Mouse (Mus musculus) liver, embryonic 13.5 days (tissue): Measurements from ENCODE around the gene Olfr1310. TPM values are rescaled to one million over a fixed set of nuclear protein-coding genes. Genes with fewer than 3 reads are reported as not detected.
"Not testable (repeated sequence)": the region's sequence is repeated elsewhere in the genome, so short reads cannot be mapped to it uniquely, and the experiment has no call there.

Experiments
- ATAC-seq: fragments of 200-750 bp; cut with Nextera tagmentation; 2 replicates; pipeline ENCODE4 v1.8.0; 2017; ENCODE audit warnings: low read depth, mild to moderate bottlenecking, moderate number of reproducible peaks, moderate library complexity
- DNase-seq: peaks from one replicate; pipeline ENCODE4 v3.0.0; 2022
- H3K27ac ChIP-seq: fragments of 300-500 bp; sonication (generic); 2 replicates; pipeline ENCODE4 v1.5.1; 2015; ENCODE audit warnings: moderate library complexity, mild to moderate bottlenecking, inconsistent platforms
- H3K27me3 ChIP-seq: fragments of 300-500 bp; sonication (generic); 2 replicates; pipeline ENCODE4 v1.6.1; 2015; ENCODE audit warnings: mild to moderate bottlenecking, inconsistent platforms
- H3K36me3 ChIP-seq: fragments of 300-500 bp; sonication (generic); 2 replicates; pipeline ENCODE4 v1.6.1; 2015; ENCODE audit warnings: mild to moderate bottlenecking, inconsistent platforms
- H3K4me1 ChIP-seq: fragments of 300-500 bp; sonication (generic); replicated peaks from 2 replicates; pipeline ENCODE4 v1.6.1; 2015; ENCODE audit warnings: inconsistent platforms
- H3K4me2 ChIP-seq: fragments of 300-500 bp; sonication (generic); 2 replicates; pipeline ENCODE4 v1.6.1; 2015; ENCODE audit warnings: inconsistent platforms, mild to moderate bottlenecking, moderate library complexity
- H3K4me3 ChIP-seq: fragments of 300-500 bp; sonication (generic); replicated peaks from 2 replicates; pipeline ENCODE4 v1.5.1; 2015; ENCODE audit warnings: mild to moderate bottlenecking, inconsistent platforms
- H3K9ac ChIP-seq: fragments of 300-500 bp; sonication (generic); 2 replicates; pipeline ENCODE4 v1.6.1; 2015; ENCODE audit warnings: mild to moderate bottlenecking, inconsistent platforms
- H3K9me3 ChIP-seq: fragments of 300-500 bp; sonication (generic); replicated peaks from 2 replicates; pipeline ENCODE4 v1.6.1; 2016; ENCODE audit warnings: inconsistent platforms
- WGBS: fragments of 180-500 bp; shearing (Covaris S2); methylation state at CpG from one replicate; pipeline ENCODE4 v1.1.7; 2015; ENCODE audit not compliant: insufficient replicate concordance; 5-methylcytosine and 5-hydroxymethylcytosine counted together
- polyA plus RNA-seq: library from polyadenylated mRNA; unstranded; fragments of >200 nt; fragmentation: Nextera tagmentation; extraction: Ambion mirVana; gene quantifications from 2 replicates; pipeline ENCODE4 v1.2.1, GENCODE M21; 2015

Olfr1310 gene
- not detected in 2 replicates for polyA plus RNA-seq

DNA sequence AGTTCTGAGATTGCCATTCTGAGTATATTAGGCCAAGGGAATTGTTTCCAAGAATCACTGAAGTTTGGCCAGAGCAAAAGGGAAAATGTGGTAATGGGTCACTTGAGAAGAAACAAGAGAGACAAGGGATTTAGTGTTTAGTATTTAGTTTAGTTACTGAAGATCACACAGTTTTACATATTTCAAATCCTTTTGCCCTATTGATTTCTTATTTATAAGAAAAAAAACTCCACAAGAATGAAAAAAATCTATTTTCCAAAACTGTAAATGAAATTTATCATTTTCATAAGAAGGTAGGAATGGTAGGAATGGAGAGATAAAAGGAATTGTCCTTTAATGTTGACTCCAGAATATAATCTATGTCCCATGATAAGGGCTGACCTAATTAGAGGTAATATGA, at the start of gene Olfr1310:
Gene Olfr1310 (minus strand): TSS at position 101 of the 400 bp plus-strand sequence.
- Histone ChIP-seq H3K27ac (no peak within 1 kb of the TSS), H3K9me3 (no peaks in the 10 kb centered on the region), H3K4me3 (no peak within 1 kb of the TSS), H3K4me1 (no peaks in the 10 kb centered on the region), H3K36me3 (no peaks in the 10 kb centered on the region), H3K27me3 (no peaks in the 10 kb centered on the region), H3K9ac (no peak within 1 kb of the TSS), H3K4me2 (no peak within 1 kb of the TSS)
- ATAC-seq, result no peak
- no peak for DNase-seq

DNA sequence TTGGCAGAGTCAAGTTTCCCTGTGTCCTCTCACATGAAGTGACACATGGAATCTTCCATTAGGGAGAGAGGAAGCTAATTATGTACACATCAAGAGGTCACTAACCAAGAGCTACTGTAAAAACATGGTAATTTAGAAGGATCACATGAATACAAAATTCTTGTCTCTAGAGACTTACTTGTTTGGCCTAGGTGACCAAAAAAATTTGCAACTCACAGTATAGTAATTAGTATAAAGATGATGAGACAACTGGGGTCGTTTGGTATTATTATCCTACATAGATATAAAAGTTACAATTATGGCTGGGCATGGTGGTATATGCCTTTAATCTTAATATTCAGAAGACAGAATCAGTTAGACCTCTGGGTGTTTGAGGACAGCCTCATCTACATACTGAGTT, 37.6 kb upstream of the Olfr1310 start, which contains the start of gene Olfr1312:
Gene Olfr1312 (minus strand): TSS at position 101 of the 400 bp plus-strand sequence.
- no peak for DNase-seq
- no peak for ATAC-seq
- Histone ChIP-seq H3K27me3 (no peaks in the 10 kb centered on the region), H3K4me1 (no peaks in the 10 kb centered on the region), H3K9me3 (no peaks in the 10 kb centered on the region), H3K27ac (no peak within 1 kb of the TSS), H3K9ac (no peak within 1 kb of the TSS), H3K4me3 (no peak within 1 kb of the TSS), H3K4me2 (no peak within 1 kb of the TSS), H3K36me3 (no peaks in the 10 kb centered on the region)
- WGBS, result 15% methylated on average over 1 of the region's 1 CpGs

DNA sequence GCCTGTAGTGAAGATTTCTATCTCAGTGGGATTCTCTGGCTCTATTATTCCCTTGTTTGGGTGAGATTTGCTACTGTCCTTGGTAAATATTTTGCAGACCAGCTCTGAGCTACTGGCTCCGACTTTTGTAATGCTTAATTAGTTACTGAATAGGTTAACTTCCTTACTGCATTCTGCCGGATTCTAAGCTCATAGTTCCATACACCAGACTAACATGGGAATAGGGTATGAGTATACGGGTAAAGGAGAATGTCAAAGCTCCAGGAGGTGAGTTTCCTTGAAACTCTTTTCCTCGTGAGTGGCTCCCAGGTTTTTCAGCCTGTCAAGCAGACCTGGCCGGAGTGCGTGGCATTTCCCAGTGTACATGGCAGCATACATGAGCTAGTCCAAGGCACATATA, 14.5 kb upstream of the Olfr1310 start:
- not testable (repeated sequence) for H3K27ac ChIP-seq, ATAC-seq, H3K9ac ChIP-seq, H3K4me2 ChIP-seq, H3K4me3 ChIP-seq, DNase-seq, H3K4me1 ChIP-seq, H3K9me3 ChIP-seq, H3K36me3 ChIP-seq, H3K27me3 ChIP-seq
- 39% methylated on average over 6 of the region's 6 CpGs for WGBS

GRCm38 (mm10) chr2:112024312-112024711, 11.8 kb upstream of the Olfr1310 start, which contains the start of gene Olfr1311:
Olfr1311 (minus strand) TSS chr2:112024412.
- no peak for DNase-seq
- Histone ChIP-seq H3K9me3 (no peaks in the 10 kb centered on the region), H3K36me3 (no peaks in the 10 kb centered on the region), H3K4me2 (no peak within 1 kb of the TSS), H3K4me1 (no peaks in the 10 kb centered on the region), H3K9ac (no peak within 1 kb of the TSS), H3K27ac (no peak within 1 kb of the TSS), H3K4me3 (no peak within 1 kb of the TSS), H3K27me3 (no peaks in the 10 kb centered on the region)
- 61% methylated on average over 2 of the region's 2 CpGs for WGBS
- no peak for ATAC-seq

- ATAC-seq, result no peak
These were observed 2.4 kb upstream of the Olfr1310 start for GRCm38 (mm10) chr2:112014900-112015299.

GRCm38 (mm10) chr2:111990181-111990580, 22.3 kb downstream of the Olfr1310 start, which contains the start of gene Olfr1309:
Olfr1309 (minus strand) TSS chr2:111990281.
- H3K9me3 ChIP-seq, result no peaks in the 10 kb centered on the region
- no peaks in the 10 kb centered on the region for H3K27me3 ChIP-seq
- WGBS, result 27% methylated on average over 1 of the region's 1 CpGs
- H3K4me2 ChIP-seq, result no peak within 1 kb of the TSS
- H3K9ac ChIP-seq, result no peak within 1 kb of the TSS
- ATAC-seq (no peak), DNase-seq (no peak)
- no peaks in the 10 kb centered on the region for H3K36me3 ChIP-seq
- H3K4me3 ChIP-seq, result no peak within 1 kb of the TSS
- no peak within 1 kb of the TSS for H3K27ac ChIP-seq
- H3K4me1 ChIP-seq, result no peaks in the 10 kb centered on the region

More at GRCm38 (mm10) chr2:112014900-112015299, 2.4 kb upstream of the Olfr1310 start:
- Histone ChIP-seq H3K4me3 (no peak overlapping the region), H3K9me3 (no peaks in the 10 kb centered on the region), H3K4me2 (no peak overlapping the region), H3K27me3 (no peaks in the 10 kb centered on the region), H3K36me3 (no peaks in the 10 kb centered on the region), H3K9ac (no peak overlapping the region), H3K4me1 (no peaks in the 10 kb centered on the region), H3K27ac (no peak overlapping the region)
- no peak for DNase-seq
- 64% methylated on average over 3 of the region's 3 CpGs for WGBS

GRCm38 (mm10) chr2:111964844-111965243, 47.7 kb downstream of the Olfr1310 start, which contains the start of gene Olfr1308:
Olfr1308 (minus strand) TSS chr2:111964944.
- ATAC-seq (no peak), DNase-seq (no peak)
- Histone ChIP-seq H3K4me2 (no peak within 1 kb of the TSS), H3K27ac (no peak within 1 kb of the TSS), H3K36me3 (no peaks in the 10 kb centered on the region), H3K9ac (no peak within 1 kb of the TSS), H3K27me3 (no peaks in the 10 kb centered on the region), H3K4me1 (no peaks in the 10 kb centered on the region), H3K4me3 (no peak within 1 kb of the TSS), H3K9me3 (no peaks in the 10 kb centered on the region)
- 29% methylated on average over 1 of the region's 1 CpGs for WGBS

Other genes starting within 250 kb of the Olfr1310 start
- gene Olfr1302, start 235.3 kb downstream of the Olfr1310 start, polyA plus RNA-seq, result not detected in 2 replicates
- not detected in 2 replicates for gene Olfr1303, start 192.4 kb downstream of the Olfr1310 start, polyA plus RNA-seq
- gene Olfr1305, start 135.6 kb downstream of the Olfr1310 start, polyA plus RNA-seq, result not detected in 2 replicates
- not detected in 2 replicates for gene Olfr1306, start 96.4 kb downstream of the Olfr1310 start, polyA plus RNA-seq
- not detected in 2 replicates for gene Olfr1307, start 63.3 kb downstream of the Olfr1310 start, polyA plus RNA-seq
- gene Olfr1308, start 47.8 kb downstream of the Olfr1310 start, polyA plus RNA-seq, result not detected in 2 replicates
- not detected in 2 replicates for gene Olfr1309, start 22.4 kb downstream of the Olfr1310 start, polyA plus RNA-seq
- not detected in 2 replicates for gene Olfr1311, start 11.7 kb upstream of the Olfr1310 start, polyA plus RNA-seq
- gene Olfr1312, start 37.5 kb upstream of the Olfr1310 start, polyA plus RNA-seq, result not detected in 2 replicates
- not detected in 2 replicates for gene Olfr1313, start 65.1 kb upstream of the Olfr1310 start, polyA plus RNA-seq
- not detected in 2 replicates for gene Olfr1314, start 84.1 kb upstream of the Olfr1310 start, polyA plus RNA-seq
- not detected in 2 replicates for gene Olfr1315-ps1, start 102.7 kb upstream of the Olfr1310 start, polyA plus RNA-seq
- not detected in 2 replicates for gene Olfr1316, start 122.3 kb upstream of the Olfr1310 start, polyA plus RNA-seq
- not detected in 2 replicates for gene Olfr1317, start 127.6 kb upstream of the Olfr1310 start, polyA plus RNA-seq
- gene Olfr1318, start 141.5 kb upstream of the Olfr1310 start, polyA plus RNA-seq, result not detected in 2 replicates
- gene Lpcat4, start 226.8 kb upstream of the Olfr1310 start, polyA plus RNA-seq, result 2.7 and 2.8 TPM in 2 replicates
- gene Nutm1, start 246.6 kb upstream of the Olfr1310 start, polyA plus RNA-seq, result not detected in 2 replicates
- 199 and 208 TPM in 2 replicates for gene Nop10, start 249.2 kb upstream of the Olfr1310 start, polyA plus RNA-seq